Comparison of ENCODE assay signal across 10 mouse cellular contexts in the genomic region with DNA sequence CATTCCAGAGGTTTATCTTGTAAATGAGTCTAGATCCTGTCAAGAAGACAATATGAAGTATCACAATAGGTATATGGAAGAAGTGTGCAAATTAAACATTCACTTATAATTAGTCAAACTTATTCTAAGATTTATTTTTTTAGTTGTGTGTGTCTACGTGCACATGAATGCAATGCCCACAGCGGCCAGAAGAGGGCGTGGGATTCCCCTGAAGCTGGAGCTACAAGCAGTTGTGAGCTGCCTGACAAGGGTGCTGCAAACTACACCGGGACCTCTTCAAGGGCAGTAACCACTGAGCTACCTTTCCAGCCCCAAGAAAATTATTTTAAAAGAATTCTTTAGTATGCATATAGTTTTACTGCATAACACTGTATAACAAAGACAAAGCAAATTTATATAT. TPM values are rescaled to one million over a fixed set of nuclear protein-coding genes. Genes with fewer than 3 reads are reported as not detected.
DNase-seq lines count a peak whose midpoint lies in the region; TF ChIP-seq lines count a peak whose summit lies in the region.
"Had no signal": no experiment of that assay in that cellular context is flagged by ENCODE, and none has a peak within 500 bp of the region (broad histone marks: within the 10 kb centered on the region; RNA-seq: fewer than 3 reads in every experiment).

No protein-coding gene starts in this region.

- no peak for DNase-seq in heart, adult 2 months
- DNase-seq in heart, embryonic 10.5 days (ENCODE audit: low spot score) = no peak
- peak; percentile 18 for DNase-seq in lung, postnatal 10 days
- DNase-seq in lung, postnatal 25 days (ENCODE audit: low spot score) = no peak
- DNase-seq in ZHBTc4 (ENCODE audit: low read depth, low spot score) = peak; percentile 79
- DNase-seq in testis, postnatal 10 days (ENCODE audit: low spot score) = peak; percentile 58
- DNase-seq in layer of hippocampus, adult 8-10 months (ENCODE audit: low spot score in 2 of 2) = no peak
- DNase-seq in left cerebral cortex, postnatal 25 days (ENCODE audit: low spot score in 2 of 2) = no peak

- 68% methylated on average over 4 of the region's 4 CpGs for WGBS in heart, adult 2 months
- 62% methylated on average over 4 of the region's 4 CpGs for WGBS in heart, embryonic 10.5 days

- H3K4me3 ChIP-seq in heart, adult 2 months = no peak overlapping the region
- H3K4me3 ChIP-seq in heart, embryonic 10.5 days = no peak overlapping the region
- H3K4me3 ChIP-seq: heart, embryonic 13.5 days; lung, embryonic 15.5 days had no signal

- no peaks in the 10 kb centered on the region for H3K9me3 ChIP-seq in heart, embryonic 10.5 days
- H3K9me3 ChIP-seq: heart, embryonic 13.5 days; lung, embryonic 15.5 days had no signal

- no peak for TF ChIP-seq POLR2A in heart, adult 2 months (IDR thresholded peaks at IDR 0.05; ENCODE audit: insufficient read depth, low read depth, low read length)

- TF ChIP-seq CTCF in heart, adult 2 months (IDR thresholded peaks at IDR 0.05) = peak; percentile 58

- H3K9ac ChIP-seq in heart, adult 2 months (ENCODE audit: low read depth, low read length) = no peak overlapping the region
- H3K9ac ChIP-seq: heart, embryonic 13.5 days; lung, embryonic 15.5 days had no signal

- peaks cover 2% of the 10 kb centered on the region; the same call in 1 of the 2 replicates for H3K36me3 ChIP-seq in heart, adult 2 months (ENCODE audit: control insufficient read depth, insufficient read depth, low read length)
- peaks cover 17% of the 10 kb centered on the region for H3K36me3 ChIP-seq in heart, embryonic 10.5 days

- no peaks in the 10 kb centered on the region for H3K27me3 ChIP-seq in heart, adult 2 months (ENCODE audit: control insufficient read depth, insufficient read depth, low read length)
- no peaks in the 10 kb centered on the region for H3K27me3 ChIP-seq in heart, embryonic 10.5 days (ENCODE audit: insufficient read depth, poor library complexity, severe bottlenecking)
- H3K27me3 ChIP-seq: heart, embryonic 13.5 days; lung, embryonic 15.5 days had no signal

- H3K79me2 ChIP-seq in heart, adult 2 months (replicated peaks; ENCODE audit: control insufficient read depth, insufficient read depth, low read length) = peaks cover 8% of the 10 kb centered on the region

- TF ChIP-seq EP300 in heart, adult 2 months (IDR thresholded peaks at IDR 0.05; ENCODE audit: insufficient read depth, low read depth, low read length) = no peak

- intact Hi-C loops in heart, adult 2 months (cut with DNase I) = no loop called here
- intact Hi-C loops in left cerebral cortex, postnatal 25 days (cut with DNase I) = no loop called here

- H3K27ac ChIP-seq in heart, adult 2 months = no peak overlapping the region
- H3K27ac ChIP-seq in heart, embryonic 10.5 days = no peak overlapping the region
- H3K27ac ChIP-seq: heart, embryonic 13.5 days; lung, embryonic 15.5 days had no signal

- H3K4me1 ChIP-seq in heart, adult 2 months (ENCODE audit: control insufficient read depth, insufficient read depth, low read length) = peaks cover 5% of the 10 kb centered on the region
- peaks cover 13% of the 10 kb centered on the region for H3K4me1 ChIP-seq in heart, embryonic 10.5 days

RNA-seq across cellular contexts. Expression of gene Mosmo, which starts 13.2 kb away (rescaled TPM):
- total RNA-seq in heart, adult 2 months (2021) = 10 to 100 TPM; 27.8 to 29.6 TPM
- 27.5 and 32.0 TPM in 2 replicates for polyA plus RNA-seq in heart, adult 2 months (2012; rRNA removed)
- polyA plus RNA-seq in heart, embryonic 10.5 days (2016; fragmentation: Nextera tagmentation; extraction: Ambion mirVana) = 11.5 and 12.5 TPM in 2 replicates
- 10 to 100 TPM; 76.4 to 84.5 (median 78.2) TPM for total RNA-seq in layer of hippocampus, adult 8-10 months (2022)
- 10 to 100 TPM; 70.4 to 83.7 TPM for total RNA-seq in left cerebral cortex, postnatal 25 days (2021)

RNA-seq across cellular contexts. Expression of gene Pdzd9, which starts 20.5 kb away (rescaled TPM):
- total RNA-seq in heart, adult 2 months (2021) = not detected
- polyA plus RNA-seq in heart, adult 2 months (2012; rRNA removed) = not detected in 2 replicates
- 0.31 and 0.40 TPM in 2 replicates for polyA plus RNA-seq in heart, embryonic 10.5 days (2016; fragmentation: Nextera tagmentation; extraction: Ambion mirVana)
- under 1 TPM in 1 of 4 experiments, not detected in 3; 0.31 TPM for total RNA-seq in layer of hippocampus, adult 8-10 months (2022)
- not detected for total RNA-seq in left cerebral cortex, postnatal 25 days (2021)

RNA-seq across cellular contexts. Expression of gene Vwa3a, which starts 48.5 kb away (rescaled TPM):
- total RNA-seq in heart, adult 2 months (2021) = 1 to 10 TPM; 3.1 to 5.0 TPM
- polyA plus RNA-seq in heart, adult 2 months (2012; rRNA removed) = 4.5 and 7.9 TPM in 2 replicates
- polyA plus RNA-seq in heart, embryonic 10.5 days (2016; fragmentation: Nextera tagmentation; extraction: Ambion mirVana) = 0.39 and 0.60 TPM in 2 replicates
- total RNA-seq in layer of hippocampus, adult 8-10 months (2022) = 10 to 100 TPM; 15.7 to 19.1 (median 17.9) TPM
- 10 to 100 TPM; 12.2 to 18.0 TPM for total RNA-seq in left cerebral cortex, postnatal 25 days (2021)

RNA-seq across cellular contexts. Expression of gene Uqcrc2, which starts 55.7 kb away (rescaled TPM):
- total RNA-seq in heart, adult 2 months (2021) = 1,000 to 10,000 TPM; 1,049 to 1,165 TPM
- 476 and 1,108 TPM in 2 replicates for polyA plus RNA-seq in heart, adult 2 months (2012; rRNA removed)
- polyA plus RNA-seq in heart, embryonic 10.5 days (2016; fragmentation: Nextera tagmentation; extraction: Ambion mirVana) = 310 and 390 TPM in 2 replicates
- 100 to 1,000 TPM; 237 to 257 (median 241) TPM for total RNA-seq in layer of hippocampus, adult 8-10 months (2022)
- 100 to 1,000 TPM; 230 to 246 TPM for total RNA-seq in left cerebral cortex, postnatal 25 days (2021)

Comparison
In these comparisons a context has a peak if more than half of its experiments do, and no peak if none do; other contexts are left out.
1. DNase-seq: peak in lung, postnatal 10 days (single experiment), ZHBTc4 (single experiment) and testis, postnatal 10 days (single experiment); none in heart, adult 2 months (0 of 2), heart, embryonic 10.5 days (single experiment), lung, postnatal 25 days (single experiment), layer of hippocampus, adult 8-10 months (0 of 2) and left cerebral cortex, postnatal 25 days (0 of 2).